Mouse (Mus musculus) ES-Bruce4 (cell line): Measurements from ENCODE around the gene Map3k3. TPM values are rescaled to one million over a fixed set of nuclear protein-coding genes. Genes with fewer than 3 reads are reported as not detected.
"Not testable (repeated sequence)": the region's sequence is repeated elsewhere in the genome, so short reads cannot be mapped to it uniquely, and the experiment has no call there.

Experiments
- H3K27ac ChIP-seq: 2 replicates; pipeline ENCODE4 v1.5.1; 2012; ENCODE audit warnings: low read length, inconsistent platforms; ENCODE audit not compliant: insufficient read depth
- H3K27me3 ChIP-seq: 2 replicates; pipeline ENCODE4 v1.6.1; 2012; ENCODE audit warnings: mild to moderate bottlenecking, low read length, inconsistent platforms; ENCODE audit not compliant: control insufficient read depth, poor library complexity, insufficient read depth, severe bottlenecking
- H3K36me3 ChIP-seq: 2 replicates; pipeline ENCODE4 v1.6.1; 2012; ENCODE audit warnings: inconsistent platforms, mild to moderate bottlenecking, low read length, moderate library complexity; ENCODE audit not compliant: control insufficient read depth, poor library complexity, insufficient read depth, severe bottlenecking
- H3K4me1 ChIP-seq: one replicate; pipeline ENCODE4 v1.8.1; 2011; ENCODE audit warnings: low read length; ENCODE audit not compliant: control insufficient read depth, insufficient read depth
- H3K4me3 ChIP-seq: 2 replicates; pipeline ENCODE4 v1.5.1; 2011; ENCODE audit warnings: low read depth, mild to moderate bottlenecking, low read length
- H3K9ac ChIP-seq: 2 replicates; pipeline ENCODE4 v1.6.1; 2012; ENCODE audit warnings: low read depth, mild to moderate bottlenecking, inconsistent platforms; ENCODE audit not compliant: poor library complexity, severe bottlenecking
- H3K9me3 ChIP-seq: replicated peaks from 2 replicates; pipeline ENCODE4 v1.6.1; 2012; ENCODE audit warnings: mild to moderate bottlenecking, low read length, inconsistent platforms; ENCODE audit not compliant: control insufficient read depth, poor library complexity, insufficient read depth, severe bottlenecking
- CTCF ChIP-seq: IDR thresholded peaks from one replicate; pipeline ENCODE4 v1.8.1; 2011; ENCODE audit warnings: low read depth, low read length
- EP300 ChIP-seq: IDR thresholded peaks from 2 replicates; pipeline ENCODE4 v1.6.1; 2011; ENCODE audit warnings: low read depth, low read length; ENCODE audit not compliant: insufficient read depth
- POLR2A ChIP-seq: IDR thresholded peaks from one replicate; pipeline ENCODE4 v1.8.1; 2011; ENCODE audit warnings: low read length; ENCODE audit not compliant: insufficient read depth
- polyA plus RNA-seq: library from polyadenylated mRNA; stranded (reverse); fragments of >200 nt; gene quantifications from 2 replicates; pipeline ENCODE4 v1.2.4, GENCODE M21; 2011; ENCODE audit warnings: low read depth; ENCODE audit not compliant: missing spikeins, insufficient read depth, insufficient read length

Map3k3 gene
- polyA plus RNA-seq, 1 experiment = 44.6 TPM

- Histone ChIP-seq H3K9ac (no peak overlapping the region), H3K4me1 (no peaks in the 10 kb centered on the region), H3K36me3 (peaks cover 8% of the 10 kb centered on the region), H3K4me3 (no peak overlapping the region), H3K9me3 (no peaks in the 10 kb centered on the region), H3K27ac (no peak overlapping the region), H3K27me3 (no peaks in the 10 kb centered on the region)
- TF ChIP-seq CTCF = no peak
- no peak for TF ChIP-seq EP300
- TF ChIP-seq POLR2A = no peak
These were observed 27.3 kb downstream of the Map3k3 start for GRCm38 (mm10) chr11:106111688-106112087.

GRCm38 (mm10) chr11:106122221-106122620, 37.8 kb downstream of the Map3k3 start:
- H3K27me3 ChIP-seq = no peaks in the 10 kb centered on the region

GRCm38 (mm10) chr11:106122736-106123135, 38.3 kb downstream of the Map3k3 start:
- H3K27me3 ChIP-seq = no peaks in the 10 kb centered on the region
- H3K36me3 ChIP-seq = peaks cover 21% of the 10 kb centered on the region
- no peaks in the 10 kb centered on the region for H3K9me3 ChIP-seq

More at GRCm38 (mm10) chr11:106122221-106122620, 37.8 kb downstream of the Map3k3 start:
- Histone ChIP-seq H3K4me3 (no peak overlapping the region), H3K9me3 (no peaks in the 10 kb centered on the region), H3K27ac (no peak overlapping the region), H3K36me3 (peaks cover 23% of the 10 kb centered on the region), H3K4me1 (no peaks in the 10 kb centered on the region), H3K9ac (no peak overlapping the region)
- TF ChIP-seq EP300 (no peak), POLR2A (no peak), CTCF (no peak)

GRCm38 (mm10) chr11:106124784-106125183, 40.4 kb downstream of the Map3k3 start:
- no peak overlapping the region for H3K4me3 ChIP-seq
- no peak overlapping the region for H3K27ac ChIP-seq
- no peak overlapping the region for H3K9ac ChIP-seq
- no peaks in the 10 kb centered on the region for H3K4me1 ChIP-seq
- TF ChIP-seq CTCF = no peak
- no peak for TF ChIP-seq EP300
- TF ChIP-seq POLR2A = no peak
- no peaks in the 10 kb centered on the region for H3K9me3 ChIP-seq
- H3K36me3 ChIP-seq = peaks cover 15% of the 10 kb centered on the region
- no peaks in the 10 kb centered on the region for H3K27me3 ChIP-seq

More at GRCm38 (mm10) chr11:106122736-106123135, 38.3 kb downstream of the Map3k3 start:
- TF ChIP-seq POLR2A = no peak
- TF ChIP-seq EP300 = no peak
- TF ChIP-seq CTCF = no peak
- H3K4me1 ChIP-seq = no peaks in the 10 kb centered on the region
- no peak overlapping the region for H3K27ac ChIP-seq
- H3K9ac ChIP-seq = no peak overlapping the region
- no peak overlapping the region for H3K4me3 ChIP-seq

- TF ChIP-seq EP300 (no peak), POLR2A (no peak), CTCF (no peak)
- Histone ChIP-seq H3K4me1 (no peaks in the 10 kb centered on the region), H3K27me3 (no peaks in the 10 kb centered on the region), H3K4me3 (no peak overlapping the region), H3K27ac (no peak overlapping the region), H3K9ac (no peak overlapping the region), H3K36me3 (peaks cover 13% of the 10 kb centered on the region), H3K9me3 (no peaks in the 10 kb centered on the region)
These were observed 41.4 kb downstream of the Map3k3 start for GRCm38 (mm10) chr11:106125827-106126226.

- H3K4me1 ChIP-seq, H3K27ac ChIP-seq, H3K9me3 ChIP-seq, H3K4me3 ChIP-seq, H3K9ac ChIP-seq, H3K27me3 ChIP-seq: not testable (repeated sequence)
- H3K36me3 ChIP-seq = peaks cover 10% of the 10 kb centered on the region
These were observed 42.4 kb downstream of the Map3k3 start for GRCm38 (mm10) chr11:106126727-106127373.
